Mouse (Mus musculus) embryonic facial prominence, embryonic 10.5 days (tissue): ENCODE data around the gene Hgfac. TPM values are rescaled to one million over a fixed set of nuclear protein-coding genes. Genes with fewer than 3 reads are reported as not detected.

Experiments used
- DNase-seq: peaks from one replicate; pipeline ENCODE4 v3.0.0-alpha.2; 2017; ENCODE audit warnings: low spot score
- H3K27ac ChIP-seq: fragments of 300-500 bp; sonication (generic); replicated peaks from 2 replicates; pipeline ENCODE4 v1.5.1; 2016; ENCODE audit warnings: mild to moderate bottlenecking
- H3K27me3 ChIP-seq: fragments of 300-500 bp; sonication (generic); replicated peaks from 2 replicates; pipeline ENCODE4 v1.6.1; 2016; ENCODE audit warnings: low read depth, mild to moderate bottlenecking; ENCODE audit not compliant: poor library complexity, severe bottlenecking
- H3K36me3 ChIP-seq: fragments of 300-500 bp; sonication (generic); replicated peaks from 2 replicates; pipeline ENCODE4 v1.6.1; 2016; ENCODE audit warnings: mild to moderate bottlenecking, moderate library complexity
- H3K4me1 ChIP-seq: fragments of 300-500 bp; sonication (generic); 2 replicates; pipeline ENCODE4 v1.6.1; 2016
- H3K4me3 ChIP-seq: fragments of 300-500 bp; sonication (generic); 2 replicates; pipeline ENCODE4 v1.5.1; 2016; ENCODE audit warnings: mild to moderate bottlenecking, moderate library complexity
- H3K9me3 ChIP-seq: fragments of 300-500 bp; sonication (generic); 2 replicates; pipeline ENCODE4 v1.6.1; 2016; ENCODE audit warnings: mild to moderate bottlenecking
- WGBS: fragments of 180-500 bp; shearing (Covaris S2); methylation state at CpG from one replicate; pipeline ENCODE4 v1.1.7; 2016; 5-methylcytosine and 5-hydroxymethylcytosine counted together
- polyA plus RNA-seq: library from polyadenylated mRNA; unstranded; fragments of >200 nt; fragmentation: Nextera tagmentation; extraction: Ambion mirVana; gene quantifications from 2 replicates; pipeline ENCODE4 v1.2.1, GENCODE M21; 2016

Hgfac gene
- 0.08 and 0.82 TPM in 2 replicates for polyA plus RNA-seq

DNA sequence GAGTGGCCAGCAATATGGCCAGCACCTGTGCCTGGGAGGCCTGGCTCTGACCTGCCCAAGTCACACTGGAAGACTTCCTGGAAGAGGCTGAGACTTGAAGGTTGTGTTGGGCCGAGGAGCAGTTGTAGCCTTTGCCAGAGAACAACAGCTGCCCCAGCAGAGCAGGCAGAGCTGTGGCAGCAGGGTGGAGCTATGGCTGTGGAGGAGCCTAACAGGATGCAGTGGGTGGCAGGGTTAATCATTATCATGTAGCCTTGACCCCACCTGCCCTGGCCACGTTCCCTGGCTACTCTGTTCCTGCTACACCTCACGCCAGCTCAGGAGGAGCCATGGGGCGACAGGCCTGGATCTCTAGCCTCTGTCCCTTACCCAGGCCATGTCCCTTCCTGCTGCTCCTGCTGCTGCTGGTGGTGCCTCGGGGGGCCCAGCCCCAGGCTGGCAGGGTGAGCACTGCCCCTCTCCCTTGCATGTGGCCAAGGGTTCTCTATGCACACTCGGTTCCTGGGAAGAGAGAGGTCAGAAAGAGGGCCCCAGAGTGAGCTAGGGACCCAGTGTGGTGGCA is at the start of gene Hgfac:
Hgfac (plus strand) TSS at position 242 of the 562 bp plus-strand sequence.
- H3K27ac ChIP-seq, result no peak within 1 kb of the TSS
- no peaks in the 10 kb centered on the region for H3K9me3 ChIP-seq
- H3K27me3 ChIP-seq, result no peaks in the 10 kb centered on the region
- H3K36me3 ChIP-seq, result no peaks in the 10 kb centered on the region
- 65% methylated on average over 6 of the region's 6 CpGs for WGBS
- DNase-seq, result no peak
- peaks cover 12% of the 10 kb centered on the region for H3K4me1 ChIP-seq
- no peak within 1 kb of the TSS for H3K4me3 ChIP-seq

- Histone ChIP-seq H3K9me3 (no peaks in the 10 kb centered on the region), H3K36me3 (peaks cover 79% of the 10 kb centered on the region), H3K4me1 (peaks cover 30% of the 10 kb centered on the region), H3K4me3 (no peak overlapping the region), H3K27ac (no peak overlapping the region), H3K27me3 (no peaks in the 10 kb centered on the region)
- 46% methylated on average over 3 of the region's 3 CpGs for WGBS
- no peak for DNase-seq
These were observed 42.6 kb upstream of the Hgfac start for GRCm38 (mm10) chr5:34998754-34999153.

- Histone ChIP-seq H3K9me3 (no peaks in the 10 kb centered on the region), H3K36me3 (peaks cover 77% of the 10 kb centered on the region), H3K4me3 (no peak overlapping the region), H3K27ac (no peak overlapping the region), H3K27me3 (no peaks in the 10 kb centered on the region), H3K4me1 (peaks cover 30% of the 10 kb centered on the region)
- 79% methylated on average over 6 of the region's 6 CpGs for WGBS
- DNase-seq, result no peak
These were observed 42.0 kb upstream of the Hgfac start for GRCm38 (mm10) chr5:34999281-34999680.

GRCm38 (mm10) chr5:35000323-35000722 is 41.0 kb upstream of the Hgfac start:
- H3K4me1 ChIP-seq, result peaks cover 30% of the 10 kb centered on the region
- H3K27ac ChIP-seq, result no peak overlapping the region
- no peaks in the 10 kb centered on the region for H3K27me3 ChIP-seq
- DNase-seq, result no peak
- no peaks in the 10 kb centered on the region for H3K9me3 ChIP-seq
- peaks cover 77% of the 10 kb centered on the region for H3K36me3 ChIP-seq
- no peak overlapping the region for H3K4me3 ChIP-seq

GRCm38 (mm10) chr5:35001144-35001543 is 40.2 kb upstream of the Hgfac start:
- peaks cover 30% of the 10 kb centered on the region for H3K4me1 ChIP-seq

GRCm38 (mm10) chr5:35003611-35004162 is 37.6 kb upstream of the Hgfac start:
- DNase-seq, result no peak
- 86% methylated on average over 7 of the region's 7 CpGs for WGBS

More at GRCm38 (mm10) chr5:35001144-35001543, 40.2 kb upstream of the Hgfac start:
- Histone ChIP-seq H3K27ac (no peak overlapping the region), H3K4me3 (no peak overlapping the region), H3K36me3 (peaks cover 79% of the 10 kb centered on the region), H3K9me3 (no peaks in the 10 kb centered on the region), H3K27me3 (no peaks in the 10 kb centered on the region)
- no peak for DNase-seq
- WGBS, result 76% methylated on average over 3 of the region's 3 CpGs

GRCm38 (mm10) chr5:35004769-35005168 is 36.5 kb upstream of the Hgfac start:
- Histone ChIP-seq H3K27me3 (no peaks in the 10 kb centered on the region), H3K36me3 (peaks cover 90% of the 10 kb centered on the region), H3K27ac (no peak overlapping the region), H3K4me3 (no peak overlapping the region), H3K4me1 (peaks cover 16% of the 10 kb centered on the region; the same call in 1 of the 2 replicates), H3K9me3 (no peaks in the 10 kb centered on the region)
- DNase-seq, result no peak
- 92% methylated on average over 2 of the region's 2 CpGs for WGBS

More at GRCm38 (mm10) chr5:35003611-35004162, 37.6 kb upstream of the Hgfac start:
- Histone ChIP-seq H3K4me1 (peaks cover 22% of the 10 kb centered on the region), H3K27ac (no peak overlapping the region), H3K9me3 (no peaks in the 10 kb centered on the region), H3K27me3 (no peaks in the 10 kb centered on the region), H3K4me3 (no peak overlapping the region), H3K36me3 (peaks cover 83% of the 10 kb centered on the region)

DNA sequence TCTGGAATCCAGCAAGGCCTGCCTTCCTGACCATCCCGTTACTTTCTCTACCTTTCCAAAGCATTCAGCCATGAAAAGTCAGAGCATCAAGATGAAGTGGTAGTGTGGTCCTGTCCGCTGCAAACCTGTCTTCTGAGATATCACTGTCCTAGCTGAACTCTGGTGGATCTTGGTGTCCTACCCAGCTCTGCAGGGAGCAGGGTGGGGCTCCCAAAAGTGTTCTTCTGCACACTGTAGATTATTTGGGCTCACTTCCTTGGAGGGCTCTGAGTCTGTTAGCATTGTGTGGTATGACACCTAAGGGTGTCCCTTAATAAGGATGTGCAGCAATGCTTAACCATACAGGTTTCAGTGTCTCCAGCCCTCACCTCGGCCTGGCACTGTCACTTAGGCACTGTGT is 35.6 kb upstream of the Hgfac start:
- peaks cover 89% of the 10 kb centered on the region for H3K36me3 ChIP-seq
- 89% methylated on average over 3 of the region's 3 CpGs for WGBS
- H3K27me3 ChIP-seq, result no peaks in the 10 kb centered on the region
- H3K9me3 ChIP-seq, result no peaks in the 10 kb centered on the region
- peaks cover 12% of the 10 kb centered on the region; the same call in 1 of the 2 replicates for H3K4me1 ChIP-seq
- H3K4me3 ChIP-seq, result no peak overlapping the region
- no peak for DNase-seq
- no peak overlapping the region for H3K27ac ChIP-seq

DNA sequence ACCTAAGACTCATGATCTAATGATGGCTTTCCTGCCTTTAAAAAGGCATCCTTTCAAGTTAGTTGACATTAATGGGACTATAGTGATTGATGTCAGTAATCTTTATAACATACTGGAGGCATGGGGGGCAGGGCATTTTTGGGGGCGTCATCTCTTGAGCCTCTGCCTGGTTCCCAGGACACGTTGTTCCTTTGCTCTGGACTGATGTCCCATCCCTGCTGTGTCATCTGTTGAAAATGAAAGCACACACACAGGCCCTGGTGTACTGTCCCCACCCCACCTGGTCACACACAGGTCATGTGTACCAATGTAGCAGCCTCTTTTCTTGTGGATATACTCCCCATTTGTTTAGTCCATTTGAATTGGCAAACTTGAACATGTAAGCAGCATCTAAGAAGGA is 34.7 kb upstream of the Hgfac start:
- H3K27me3 ChIP-seq, result no peaks in the 10 kb centered on the region
- 0 out of 2 replicates have a peak, but pooled peaks cover 3% of the 10 kb centered on the region for H3K4me1 ChIP-seq
- no peaks in the 10 kb centered on the region for H3K9me3 ChIP-seq
- H3K4me3 ChIP-seq, result no peak overlapping the region
- no peak for DNase-seq
- H3K27ac ChIP-seq, result no peak overlapping the region
- WGBS, result 86% methylated on average over 2 of the region's 2 CpGs
- peaks cover 89% of the 10 kb centered on the region for H3K36me3 ChIP-seq

DNA sequence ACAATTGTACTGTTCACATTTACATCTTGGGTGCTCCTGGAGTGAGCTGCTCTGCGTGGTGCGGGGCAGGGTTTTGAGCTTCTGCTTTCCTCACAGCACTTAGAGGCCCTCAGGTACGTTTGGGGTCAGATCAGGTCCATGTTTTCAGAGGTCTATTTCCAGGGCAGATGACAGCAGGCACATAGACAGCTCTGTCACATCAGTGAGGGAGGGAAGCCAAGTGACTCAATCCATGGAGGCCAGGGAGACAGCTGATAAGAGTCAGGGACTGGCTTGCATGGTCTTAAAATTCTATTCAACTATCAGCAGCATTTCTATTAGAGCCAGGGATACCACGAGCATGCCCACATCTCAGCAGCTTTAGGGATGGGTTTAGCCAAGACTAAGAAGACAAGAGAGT is 32.1 kb upstream of the Hgfac start:
- Histone ChIP-seq H3K36me3 (peaks cover 86% of the 10 kb centered on the region), H3K4me3 (no peak overlapping the region), H3K27ac (no peak overlapping the region), H3K9me3 (no peaks in the 10 kb centered on the region), H3K4me1 (no peaks in the 10 kb centered on the region), H3K27me3 (no peaks in the 10 kb centered on the region)
- 92% methylated on average over 4 of the region's 4 CpGs for WGBS
- no peak for DNase-seq

- Histone ChIP-seq H3K4me3 (no peak overlapping the region), H3K27ac (no peak overlapping the region), H3K9me3 (no peaks in the 10 kb centered on the region), H3K36me3 (peaks cover 86% of the 10 kb centered on the region), H3K27me3 (no peaks in the 10 kb centered on the region), H3K4me1 (peaks cover 2% of the 10 kb centered on the region; the same call in 1 of the 2 replicates)
- DNase-seq, result no peak
- WGBS, result 81% methylated on average over 5 of the region's 5 CpGs
These were observed 30.7 kb upstream of the Hgfac start for GRCm38 (mm10) chr5:35010656-35011055.

GRCm38 (mm10) chr5:35011156-35011923 is 30.0 kb upstream of the Hgfac start:
- Histone ChIP-seq H3K4me1 (peaks cover 8% of the 10 kb centered on the region; the same call in 1 of the 2 replicates), H3K36me3 (peaks cover 86% of the 10 kb centered on the region), H3K4me3 (no peak overlapping the region), H3K27ac (no peak overlapping the region), H3K9me3 (no peaks in the 10 kb centered on the region), H3K27me3 (no peaks in the 10 kb centered on the region)
- 90% methylated on average over 6 of the region's 6 CpGs for WGBS
- no peak for DNase-seq

DNA sequence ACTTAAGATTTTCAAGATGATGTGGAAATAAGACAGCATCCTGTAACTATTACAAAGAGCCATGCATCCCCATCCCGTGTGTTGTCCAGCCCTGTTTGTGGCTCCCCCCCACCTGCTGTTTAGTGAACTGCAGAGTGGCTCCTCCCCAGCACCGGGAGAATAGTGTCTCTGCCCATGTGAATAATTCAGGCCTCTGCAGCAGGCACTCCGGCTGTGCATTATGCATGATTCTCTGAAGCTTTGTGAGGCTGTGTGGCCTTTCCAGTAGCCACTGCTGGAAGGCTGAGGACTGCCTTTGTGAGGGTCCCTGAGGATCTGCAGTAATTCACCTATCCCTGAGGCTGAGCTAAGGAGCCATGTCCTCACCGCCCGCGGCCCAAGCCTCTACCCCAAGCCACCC is 27.3 kb upstream of the Hgfac start:
- H3K27me3 ChIP-seq, result no peaks in the 10 kb centered on the region
- no peak overlapping the region for H3K4me3 ChIP-seq
- no peaks in the 10 kb centered on the region for H3K9me3 ChIP-seq
- 78% methylated on average over 6 of the region's 6 CpGs for WGBS
- H3K36me3 ChIP-seq, result peaks cover 78% of the 10 kb centered on the region
- peaks cover 23% of the 10 kb centered on the region for H3K4me1 ChIP-seq
- H3K27ac ChIP-seq, result no peak overlapping the region
- no peak for DNase-seq
